12 mouse cellular contexts compared by ENCODE assay signal in genomic region chr1:153697581-153698251, GRCm38 (mm10). TPM values are rescaled to one million over a fixed set of nuclear protein-coding genes. Genes with fewer than 3 reads are reported as not detected.
A peak's percentile ranks its signal among the peaks of the same experiment; 100 is the strongest.
DNase-seq lines count a peak whose midpoint lies in the region; ATAC-seq and TF ChIP-seq lines count a peak whose summit lies in the region.
"Had no signal": no experiment of that assay in that cellular context is flagged by ENCODE, and none has a peak within 500 bp of the region (broad histone marks: within the 10 kb centered on the region; RNA-seq: fewer than 3 reads in every experiment).

No protein-coding gene starts in this region.

- no peaks in the 10 kb centered on the region for H3K4me1 ChIP-seq in kidney, adult 2 months (ENCODE audit: control insufficient read depth, insufficient read depth, low read length)
- H3K4me1 ChIP-seq in liver, embryonic 15.5 days (replicated peaks): 0 out of 2 replicates have a peak, but pooled peaks cover 2% of the 10 kb centered on the region
- no peaks in the 10 kb centered on the region for H3K4me1 ChIP-seq in lung, adult 2 months (ENCODE audit: control insufficient read depth, insufficient read depth, low read length)

- H3K27me3 ChIP-seq in kidney, adult 2 months (replicated peaks; ENCODE audit: control insufficient read depth, insufficient read depth, low read length): no peaks in the 10 kb centered on the region
- no peaks in the 10 kb centered on the region for H3K27me3 ChIP-seq in liver, embryonic 15.5 days

- no peak overlapping the region for H3K27ac ChIP-seq in kidney, adult 2 months (ENCODE audit: insufficient read depth, low read depth, low read length)
- no peak overlapping the region for H3K27ac ChIP-seq in liver, embryonic 15.5 days (replicated peaks)

- ATAC-seq in liver, embryonic 15.5 days (ENCODE audit: insufficient read depth): 0 out of 2 replicates have a peak, but pooled peaks have one; percentile 52

- no peak overlapping the region for H3K4me3 ChIP-seq in kidney, adult 2 months (ENCODE audit: insufficient read depth, low read depth, low read length)
- no peak overlapping the region for H3K4me3 ChIP-seq in liver, embryonic 15.5 days (replicated peaks)
- no peak overlapping the region for H3K4me3 ChIP-seq in lung, adult 2 months (replicated peaks; ENCODE audit: extremely low read depth, low read depth, low read length)
- H3K4me3 ChIP-seq: myocyte had no signal

- TF ChIP-seq POLR2A in kidney, adult 2 months (IDR thresholded peaks at IDR 0.05; ENCODE audit: low read depth, low read length): no peak
- no peak for TF ChIP-seq POLR2A in lung, adult 2 months (IDR thresholded peaks at IDR 0.05; ENCODE audit: borderline replicate concordance, extremely low read depth, low read depth, low read length)

- no peak overlapping the region for H3K4me2 ChIP-seq in liver, embryonic 15.5 days

- H3K36me3 ChIP-seq in kidney, adult 2 months (ENCODE audit: control insufficient read depth, insufficient read depth, low read length): no peaks in the 10 kb centered on the region
- no peaks in the 10 kb centered on the region for H3K36me3 ChIP-seq in liver, embryonic 15.5 days (replicated peaks)

- no peak; the same call in 1 of the 2 replicates for TF ChIP-seq CTCF in kidney, adult 2 months (conservative IDR thresholded peaks at IDR 0.05; ENCODE audit: insufficient read depth, insufficient read length, low read depth, low read length)
- TF ChIP-seq CTCF in lung, adult 2 months (IDR thresholded peaks at IDR 0.05; ENCODE audit: insufficient read depth, low read length): no peak

- H3K9ac ChIP-seq in liver, embryonic 15.5 days: no peak overlapping the region

- peak; percentile 18 for DNase-seq in kidney, adult 18-20 months
- no peak for DNase-seq in kidney, adult 2 months
- peak; percentile 62 for DNase-seq in ZHBTc4 (ENCODE audit: low read depth, low spot score)
- peak; percentile 62 to 69 for DNase-seq in cerebellum, postnatal 36 days
- no peak for DNase-seq in lung, adult 2 months
- DNase-seq in right cerebral cortex, postnatal 36 days (ENCODE audit: low spot score in 2 of 2): no peak
- DNase-seq in testis, postnatal 14 days (ENCODE audit: low spot score): no peak
- DNase-seq: embryo, embryonic 11 days; spleen, adult 18-20 months; thymus, postnatal 14 days had no signal

- no peaks in the 10 kb centered on the region for H3K9me3 ChIP-seq in liver, embryonic 15.5 days (replicated peaks)

- 74% methylated on average over 16 of the region's 16 CpGs for WGBS in kidney, adult 2 months
- 67% methylated on average over 16 of the region's 16 CpGs for WGBS in liver, embryonic 15.5 days (ENCODE audit: insufficient replicate concordance)
- 81% methylated on average over 16 of the region's 16 CpGs for WGBS in lung, adult 2 months

RNA-seq across cellular contexts. Expression of gene Rgs16, which starts 42.4 kb away (rescaled TPM):
- polyA plus RNA-seq in kidney, adult 2 months (2012; rRNA removed): 0.45 and 0.61 TPM in 2 replicates
- polyA plus RNA-seq in liver, embryonic 15.5 days (2015; fragmentation: Nextera tagmentation; extraction: Ambion mirVana): 1.1 and 2.6 TPM in 2 replicates
- polyA plus RNA-seq in lung, adult 2 months (2012; rRNA removed): 0.71 and 0.76 TPM in 2 replicates

RNA-seq across cellular contexts. Expression of gene Rgs8, which starts 44.9 kb away (rescaled TPM):
- 0.02 and 0.03 TPM in 2 replicates for polyA plus RNA-seq in kidney, adult 2 months (2012; rRNA removed)
- polyA plus RNA-seq in liver, embryonic 15.5 days (2015; fragmentation: Nextera tagmentation; extraction: Ambion mirVana): 0.14 TPM in 1 of 2 replicates, not detected in the other
- 0.01 TPM in 1 of 2 replicates, not detected in the other for polyA plus RNA-seq in lung, adult 2 months (2012; rRNA removed)

RNA-seq across cellular contexts. Expression of gene Rnasel, which starts 51.5 kb away (rescaled TPM):
- polyA plus RNA-seq in kidney, adult 2 months (2012; rRNA removed): 2.4 and 3.4 TPM in 2 replicates
- polyA plus RNA-seq in liver, embryonic 15.5 days (2015; fragmentation: Nextera tagmentation; extraction: Ambion mirVana): 24.5 and 26.2 TPM in 2 replicates
- polyA plus RNA-seq in lung, adult 2 months (2012; rRNA removed): 4.7 and 10.1 TPM in 2 replicates

Comparison
In these comparisons a context has a peak if more than half of its experiments do, and no peak if none do; other contexts are left out.
1. DNase-seq: peak in kidney, adult 18-20 months (single experiment), ZHBTc4 (single experiment) and cerebellum, postnatal 36 days (2 of 2); none in kidney, adult 2 months (single experiment), lung, adult 2 months (single experiment), right cerebral cortex, postnatal 36 days (0 of 2) and testis, postnatal 14 days (single experiment).